Comparison of ENCODE assay signal across 9 mouse cellular contexts in genomic region chr15:12667760-12668520, GRCm38 (mm10).
A peak's percentile ranks its signal among the peaks of the same experiment; 100 is the strongest.
DNase-seq lines count a peak whose midpoint lies in the region; ATAC-seq lines count a peak whose summit lies in the region.
"Had no signal": no experiment of that assay in that cellular context is flagged by ENCODE, and none has a peak within 500 bp of the region (broad histone marks: within the 10 kb centered on the region; RNA-seq: fewer than 3 reads in every experiment).

No protein-coding gene starts in this region.

- peak overlapping the region; percentile 52 for H3K4me2 ChIP-seq in heart, embryonic 11.5 days
- H3K4me2 ChIP-seq in embryonic facial prominence, embryonic 15.5 days (replicated peaks), result peak overlapping the region; percentile 47
- H3K4me2 ChIP-seq: neural tube, embryonic 13.5 days had no signal

- H3K27ac ChIP-seq in heart, embryonic 11.5 days (ENCODE audit: low read depth, low read length), result no peak overlapping the region
- peak overlapping the region; percentile 39; the same call in 1 of the 2 replicates for H3K27ac ChIP-seq in embryonic facial prominence, embryonic 15.5 days (replicated peaks)
- H3K27ac ChIP-seq: neural tube, embryonic 13.5 days had no signal

- no peak for ATAC-seq in heart, embryonic 11.5 days (replicated peaks; ENCODE audit: insufficient number of reproducible peaks, low FRiP score, low TSS enrichment)
- ATAC-seq in CD4-positive, CD25-positive, alpha-beta regulatory T cell, adult 4 months, result peak; percentile 92
- ATAC-seq in embryonic facial prominence, embryonic 15.5 days (ENCODE audit: insufficient number of reproducible peaks, low FRiP score, low TSS enrichment, low read depth), result peak; percentile 87

- no peaks in the 10 kb centered on the region for H3K27me3 ChIP-seq in heart, embryonic 11.5 days (ENCODE audit: control insufficient read depth, insufficient read depth, low read length)
- H3K27me3 ChIP-seq in embryonic facial prominence, embryonic 15.5 days, result no peaks in the 10 kb centered on the region
- H3K27me3 ChIP-seq: neural tube, embryonic 13.5 days had no signal

- peak overlapping the region; percentile 53; the same call in 1 of the 2 replicates for H3K9ac ChIP-seq in heart, embryonic 11.5 days (ENCODE audit: low read depth, low read length)
- H3K9ac ChIP-seq in embryonic facial prominence, embryonic 15.5 days, result no peak overlapping the region
- H3K9ac ChIP-seq: neural tube, embryonic 13.5 days had no signal

- no peaks in the 10 kb centered on the region for H3K9me3 ChIP-seq in heart, embryonic 11.5 days (replicated peaks; ENCODE audit: control insufficient read depth, low read length)
- H3K9me3 ChIP-seq in embryonic facial prominence, embryonic 15.5 days (replicated peaks), result no peaks in the 10 kb centered on the region

- intact Hi-C loops in heart, postnatal 36 days (cut with DNase I), result no loop called here

- no peak for DNase-seq in heart, postnatal 36 days
- peak; percentile 2 for DNase-seq in lung, postnatal 14 days
- no peak for DNase-seq in urinary bladder, postnatal 36 days (ENCODE audit: low spot score in 2 of 2)
- DNase-seq in left cerebral cortex, adult 8-10 months (ENCODE audit: low spot score in 2 of 2), result no peak
- DNase-seq in gastrocnemius, postnatal 4 days (ENCODE audit: low spot score in 2 of 2), result no peak

- H3K36me3 ChIP-seq in heart, embryonic 11.5 days (ENCODE audit: control insufficient read depth, insufficient read depth, low read length), result no peaks in the 10 kb centered on the region
- no peaks in the 10 kb centered on the region for H3K36me3 ChIP-seq in embryonic facial prominence, embryonic 15.5 days
- H3K36me3 ChIP-seq: neural tube, embryonic 13.5 days had no signal

- no peaks in the 10 kb centered on the region; the same call in 1 of the 2 replicates for H3K4me1 ChIP-seq in heart, embryonic 11.5 days (ENCODE audit: control insufficient read depth, insufficient read depth, low read length)
- peaks cover 9% of the 10 kb centered on the region for H3K4me1 ChIP-seq in embryonic facial prominence, embryonic 15.5 days
- H3K4me1 ChIP-seq: neural tube, embryonic 13.5 days had no signal

- H3K4me3 ChIP-seq in heart, embryonic 11.5 days (ENCODE audit: low read depth, low read length), result no peak overlapping the region
- peak overlapping the region; percentile 24; the same call in 1 of the 2 replicates for H3K4me3 ChIP-seq in embryonic facial prominence, embryonic 15.5 days (replicated peaks)
- H3K4me3 ChIP-seq: neural tube, embryonic 13.5 days had no signal

- WGBS in heart, embryonic 11.5 days (ENCODE audit: insufficient replicate concordance), result 28% methylated on average over 21 of the region's 21 CpGs
- 19% methylated on average over 21 of the region's 21 CpGs for WGBS in embryonic facial prominence, embryonic 15.5 days
